Mouse (Mus musculus): ENCODE measurements around the gene Hsd17b11.

Gene Hsd17b11

GRCm38 (mm10) chr5:104021597-104022378 is at the start of gene Hsd17b11:
Gene Hsd17b11, minus strand, starts transcription at chr5:104021919.
- DNase-seq, result peak; percentile 56 to 57

- no peak for DNase-seq
Measured at GRCm38 (mm10) chr5:104071048-104071447, 49.3 kb upstream of the Hsd17b11 start.

GRCm38 (mm10) chr5:104068751-104069150 is 47.0 kb upstream of the Hsd17b11 start:
- DNase-seq, result no peak

- DNase-seq, result no peak
Measured at GRCm38 (mm10) chr5:104062773-104063551, 41.2 kb upstream of the Hsd17b11 start.

GRCm38 (mm10) chr5:104061936-104062772 is 40.4 kb upstream of the Hsd17b11 start:
- no peak for DNase-seq

GRCm38 (mm10) chr5:104060429-104060828 is 38.7 kb upstream of the Hsd17b11 start:
- DNase-seq, result no peak

GRCm38 (mm10) chr5:104059628-104060027 is 37.9 kb upstream of the Hsd17b11 start:
- DNase-seq, result no peak

GRCm38 (mm10) chr5:104058021-104058420 is 36.3 kb upstream of the Hsd17b11 start:
- peak; percentile 16 to 45 for DNase-seq

GRCm38 (mm10) chr5:104056295-104056694 is 34.6 kb upstream of the Hsd17b11 start:
- DNase-seq, result no peak

- no peak for DNase-seq
Measured at GRCm38 (mm10) chr5:104055816-104056215, 34.1 kb upstream of the Hsd17b11 start.

GRCm38 (mm10) chr5:104054938-104055337 is 33.2 kb upstream of the Hsd17b11 start:
- no peak for DNase-seq

GRCm38 (mm10) chr5:104052956-104053355 is 31.2 kb upstream of the Hsd17b11 start:
- peak in 1 of 2 experiments; percentile 14 for DNase-seq

GRCm38 (mm10) chr5:104048139-104048538 is 26.4 kb upstream of the Hsd17b11 start:
- no peak for DNase-seq

- DNase-seq, result no peak
Measured at GRCm38 (mm10) chr5:104047200-104048105, 25.7 kb upstream of the Hsd17b11 start.

- DNase-seq, result peak; percentile 97 to 98
Measured at GRCm38 (mm10) chr5:104046256-104047199, 24.8 kb upstream of the Hsd17b11 start, which contains the start of gene Nudt9. Gene Nudt9, plus strand, starts transcription at chr5:104046306.

GRCm38 (mm10) chr5:104043704-104044103 is 22.0 kb upstream of the Hsd17b11 start:
- no peak for DNase-seq

GRCm38 (mm10) chr5:104042906-104043305 is 21.2 kb upstream of the Hsd17b11 start:
- no peak for DNase-seq

GRCm38 (mm10) chr5:104039154-104039932 is 17.6 kb upstream of the Hsd17b11 start:
- peak; percentile 42 to 49 for DNase-seq

- DNase-seq, result no peak
Measured at GRCm38 (mm10) chr5:104036686-104037085, 15.0 kb upstream of the Hsd17b11 start.

- no peak for DNase-seq
Measured at GRCm38 (mm10) chr5:104035824-104036223, 14.1 kb upstream of the Hsd17b11 start.

Data from cerebellum, postnatal 36 days (tissue).